Mouse (Mus musculus): ENCODE results near the gene Cwc27.

DNA sequence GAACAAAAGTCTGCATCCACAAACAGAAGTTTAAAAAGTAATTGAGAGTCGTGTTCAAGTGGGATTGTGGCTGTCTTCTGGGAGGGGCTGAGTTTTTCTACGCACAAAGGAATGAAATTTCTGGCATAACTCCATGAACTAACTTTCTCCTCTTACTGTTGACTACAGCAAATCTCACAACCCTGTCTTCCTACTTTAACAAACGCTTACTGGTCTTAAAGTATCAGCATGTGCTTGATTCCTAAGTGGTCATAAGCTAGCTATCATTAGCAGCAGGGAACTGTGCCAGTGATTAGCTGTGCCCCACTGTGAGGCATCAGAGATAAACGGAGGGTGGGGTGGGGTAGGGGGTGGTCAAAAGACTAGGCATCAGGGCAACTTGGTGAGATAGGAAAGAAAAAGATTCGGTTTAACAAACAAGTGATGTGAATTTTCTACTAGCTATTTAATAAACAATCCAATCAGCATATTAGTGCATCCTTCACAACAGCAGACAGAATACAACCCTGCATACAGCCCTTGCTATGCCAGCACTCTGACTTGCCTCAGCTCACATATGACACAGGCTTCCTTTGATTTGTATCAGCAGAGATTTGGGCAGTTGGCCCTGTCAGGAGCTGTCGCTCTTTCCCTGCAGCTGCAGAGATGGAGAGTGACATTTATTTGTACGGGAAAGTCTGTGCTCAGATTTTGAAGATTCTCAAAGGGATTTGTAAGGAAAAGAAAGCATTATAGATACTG lies 184.3 kb downstream of the Cwc27 start:
- TF ChIP-seq CTCF (IDR thresholded peaks at IDR 0.05; ENCODE audit: low read depth) (no peak), EP300 (optimal IDR thresholded peaks at IDR 0.05) (no peak)

All from stomach, postnatal 0 days (tissue).